Mouse (Mus musculus): ENCODE measurements around the gene 2810004N23Rik. TPM values are rescaled to one million over a fixed set of nuclear protein-coding genes. Genes with fewer than 3 reads are reported as not detected.

Gene 2810004N23Rik
- polyA plus RNA-seq, 1 experiment = 12.9 TPM

GRCm38 (mm10) chr8:124793661-124794485 lies 69.0 kb downstream of the 2810004N23Rik start:
- H3K4me3 ChIP-seq (ENCODE audit: insufficient read depth, low read depth, low read length) = peak overlapping the region; percentile 82
- H3K4me1 ChIP-seq (ENCODE audit: control insufficient read depth, insufficient read depth, insufficient read length, low read length) = no peaks in the 10 kb centered on the region
- peak overlapping the region; percentile 46 for H3K27ac ChIP-seq (replicated peaks; ENCODE audit: low read depth, low read length)

GRCm38 (mm10) chr8:124793172-124793651 lies 69.7 kb downstream of the 2810004N23Rik start:
- Histone ChIP-seq H3K4me3 (ENCODE audit: insufficient read depth, low read depth, low read length) (peak overlapping the region; percentile 82), H3K4me1 (ENCODE audit: control insufficient read depth, insufficient read depth, insufficient read length, low read length) (no peaks in the 10 kb centered on the region), H3K27ac (replicated peaks; ENCODE audit: low read depth, low read length) (no peak overlapping the region; the same call in 1 of the 2 replicates)

GRCm38 (mm10) chr8:124792708-124793107 lies 70.2 kb downstream of the 2810004N23Rik start, which contains the start of gene Trim67:
Gene Trim67, plus strand, starts transcription at chr8:124793092.
- Histone ChIP-seq H3K27ac (replicated peaks; ENCODE audit: low read depth, low read length) (peak within 1 kb of the TSS; percentile 46), H3K4me3 (ENCODE audit: insufficient read depth, low read depth, low read length) (peak within 1 kb of the TSS; percentile 82)

GRCm38 (mm10) chr8:124792186-124792585 lies 70.7 kb downstream of the 2810004N23Rik start:
- Histone ChIP-seq H3K27ac (replicated peaks; ENCODE audit: low read depth, low read length) (no peak overlapping the region), H3K4me1 (ENCODE audit: control insufficient read depth, insufficient read depth, insufficient read length, low read length) (no peaks in the 10 kb centered on the region), H3K4me3 (ENCODE audit: insufficient read depth, low read depth, low read length) (peak overlapping the region; percentile 44)

More at GRCm38 (mm10) chr8:124792708-124793107, 70.2 kb downstream of the 2810004N23Rik start, which contains the start of gene Trim67:
- H3K4me1 ChIP-seq (ENCODE audit: control insufficient read depth, insufficient read depth, insufficient read length, low read length) = no peaks in the 10 kb centered on the region

- no peaks in the 10 kb centered on the region for H3K4me1 ChIP-seq (ENCODE audit: control insufficient read depth, insufficient read depth, insufficient read length, low read length)
- H3K27ac ChIP-seq (replicated peaks; ENCODE audit: low read depth, low read length) = no peak overlapping the region
- H3K4me3 ChIP-seq (ENCODE audit: insufficient read depth, low read depth, low read length) = no peak overlapping the region
Observed at GRCm38 (mm10) chr8:124791751-124792150, 71.2 kb downstream of the 2810004N23Rik start.

- H3K27ac ChIP-seq (replicated peaks; ENCODE audit: low read depth, low read length) = no peak overlapping the region
- no peaks in the 10 kb centered on the region for H3K4me1 ChIP-seq (ENCODE audit: control insufficient read depth, insufficient read depth, insufficient read length, low read length)
- H3K4me3 ChIP-seq (ENCODE audit: insufficient read depth, low read depth, low read length) = no peak overlapping the region
Observed at GRCm38 (mm10) chr8:124790676-124791075, 72.2 kb downstream of the 2810004N23Rik start.

Other genes starting within 250 kb of the 2810004N23Rik start
- gene 2310022B05Rik, start 199.8 kb downstream of the 2810004N23Rik start, polyA plus RNA-seq (2012; ENCODE audit: insufficient read depth, insufficient read length, missing spikeins) = 7.7 and 10.0 TPM in 2 replicates
- 13.4 and 18.6 TPM in 2 replicates for gene Ttc13, start 141.1 kb downstream of the 2810004N23Rik start, polyA plus RNA-seq (2012; ENCODE audit: insufficient read depth, insufficient read length, missing spikeins)
- gene Arv1, start 141.0 kb downstream of the 2810004N23Rik start, polyA plus RNA-seq (2012; ENCODE audit: insufficient read depth, insufficient read length, missing spikeins) = 5.6 and 9.2 TPM in 2 replicates
- gene Fam89a, start 111.3 kb downstream of the 2810004N23Rik start, polyA plus RNA-seq (2012; ENCODE audit: insufficient read depth, insufficient read length, missing spikeins) = 0.83 and 1.5 TPM in 2 replicates
- gene Trim67, start 70.0 kb downstream of the 2810004N23Rik start, polyA plus RNA-seq (2012; ENCODE audit: insufficient read depth, insufficient read length, missing spikeins) = 7.1 and 8.0 TPM in 2 replicates
- gene Gnpat, start 87 bp downstream of the 2810004N23Rik start, polyA plus RNA-seq (2012; ENCODE audit: insufficient read depth, insufficient read length, missing spikeins) = 133 and 153 TPM in 2 replicates
- 9.7 and 13.5 TPM in 2 replicates for gene Exoc8, start 34.6 kb upstream of the 2810004N23Rik start, polyA plus RNA-seq (2012; ENCODE audit: insufficient read depth, insufficient read length, missing spikeins)
- 10.2 and 14.9 TPM in 2 replicates for gene Sprtn, start 34.8 kb upstream of the 2810004N23Rik start, polyA plus RNA-seq (2012; ENCODE audit: insufficient read depth, insufficient read length, missing spikeins)
- 134 and 142 TPM in 2 replicates for gene Egln1, start 86.2 kb upstream of the 2810004N23Rik start, polyA plus RNA-seq (2012; ENCODE audit: insufficient read depth, insufficient read length, missing spikeins)
- gene Tsnax, start 149.9 kb upstream of the 2810004N23Rik start, polyA plus RNA-seq (2012; ENCODE audit: insufficient read depth, insufficient read length, missing spikeins) = 34.8 and 41.0 TPM in 2 replicates
- 0.40 TPM in 1 of 2 replicates, not detected in the other for gene Disc1, start 191.1 kb upstream of the 2810004N23Rik start, polyA plus RNA-seq (2012; ENCODE audit: insufficient read depth, insufficient read length, missing spikeins)